Mouse (Mus musculus): Measurements from ENCODE around the gene Nrxn2. TPM values are rescaled to one million over a fixed set of nuclear protein-coding genes. Genes with fewer than 3 reads are reported as not detected.

Gene Nrxn2
- polyA plus RNA-seq, 1 experiment = 2.2 TPM

DNA sequence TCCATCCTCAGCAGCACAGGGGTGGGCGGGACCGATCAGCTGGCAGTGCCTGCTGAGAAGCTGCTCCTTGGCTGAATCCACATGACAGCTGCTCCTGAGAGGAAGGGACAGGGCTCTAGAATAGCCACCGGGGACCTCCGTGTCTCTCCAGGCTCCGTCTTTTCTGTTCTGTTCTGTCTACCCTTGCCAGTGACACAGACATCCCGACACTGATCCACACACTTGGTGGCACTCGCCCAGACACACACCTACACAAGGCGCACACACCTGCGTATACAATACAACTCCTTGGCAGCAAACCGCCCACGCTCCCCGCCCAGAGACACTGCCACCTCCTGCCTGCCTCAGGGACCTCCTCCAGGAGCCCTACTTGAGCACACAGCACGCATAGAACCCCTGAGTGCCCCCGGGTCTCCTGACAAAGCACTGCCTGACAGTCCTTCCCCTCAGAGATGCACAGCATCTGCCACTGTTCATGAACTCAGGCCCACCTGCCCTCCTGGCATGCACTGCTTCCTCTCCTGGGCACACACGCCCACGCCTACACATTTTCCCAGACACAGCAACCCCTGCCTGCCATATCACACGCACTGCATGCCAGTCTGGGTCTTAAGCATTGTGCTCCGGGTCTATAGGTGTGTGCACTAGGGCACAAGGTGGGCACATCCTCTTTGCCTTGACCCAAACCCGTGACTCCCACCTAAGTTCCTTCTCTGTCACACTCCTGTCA, 2.1 kb downstream of the Nrxn2 start:
- Histone ChIP-seq H3K36me3 (ENCODE audit: control insufficient read depth, insufficient read depth, low read length) (no peaks in the 10 kb centered on the region), H3K4me1 (ENCODE audit: control insufficient read depth, insufficient read depth, insufficient read length) (no peaks in the 10 kb centered on the region; the same call in 1 of the 2 replicates), H3K27me3 (ENCODE audit: control insufficient read depth, insufficient read depth, low read length) (peaks cover 11% of the 10 kb centered on the region; the same call in 1 of the 2 replicates), H3K27ac (ENCODE audit: insufficient read depth, low read length) (no peak overlapping the region), H3K4me3 (ENCODE audit: extremely low read depth, insufficient read depth, insufficient read length) (no peak overlapping the region)
- TF ChIP-seq CTCF (IDR thresholded peaks at IDR 0.05; ENCODE audit: extremely low read depth, insufficient read depth, insufficient read length, insufficient replicate concordance) (no peak), POLR2A (IDR thresholded peaks at IDR 0.05; ENCODE audit: low read depth, low read length) (no peak)
- 57% methylated on average over 19 of the region's 19 CpGs for WGBS
- DNase-seq (ENCODE audit: low read depth in 1 of 2, low spot score in 2 of 2) = no peak

DNA sequence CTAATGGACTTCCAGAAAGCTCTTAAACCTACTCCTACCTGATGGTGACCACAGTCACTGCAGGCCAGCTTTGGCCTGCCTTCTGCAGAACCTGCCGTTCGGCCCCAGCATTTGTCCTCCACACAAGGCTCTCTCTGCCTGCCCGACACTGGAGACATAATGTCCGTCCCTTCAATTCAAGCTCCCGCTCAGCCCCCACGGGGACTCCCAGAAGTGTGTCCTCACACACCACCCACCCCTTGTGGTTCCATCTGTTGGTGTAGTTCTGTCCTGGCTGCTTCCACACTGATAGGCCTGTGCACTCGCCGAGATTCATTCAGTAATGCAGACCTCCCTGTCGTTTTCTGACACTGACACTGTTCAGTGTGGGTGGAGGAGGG, 2.7 kb downstream of the Nrxn2 start:
- H3K27me3 ChIP-seq (ENCODE audit: control insufficient read depth, insufficient read depth, low read length) = peaks cover 13% of the 10 kb centered on the region; the same call in 1 of the 2 replicates
- no peaks in the 10 kb centered on the region for H3K36me3 ChIP-seq (ENCODE audit: control insufficient read depth, insufficient read depth, low read length)
- no peak for TF ChIP-seq CTCF (IDR thresholded peaks at IDR 0.05; ENCODE audit: extremely low read depth, insufficient read depth, insufficient read length, insufficient replicate concordance)
- no peak for TF ChIP-seq POLR2A (IDR thresholded peaks at IDR 0.05; ENCODE audit: low read depth, low read length)
- no peak overlapping the region for H3K27ac ChIP-seq (ENCODE audit: insufficient read depth, low read length)
- DNase-seq (ENCODE audit: low read depth in 1 of 2, low spot score in 2 of 2) = no peak
- H3K4me3 ChIP-seq (ENCODE audit: extremely low read depth, insufficient read depth, insufficient read length) = no peak overlapping the region
- WGBS = 80% methylated on average over 9 of the region's 9 CpGs
- no peaks in the 10 kb centered on the region; the same call in 1 of the 2 replicates for H3K4me1 ChIP-seq (ENCODE audit: control insufficient read depth, insufficient read depth, insufficient read length)

DNA sequence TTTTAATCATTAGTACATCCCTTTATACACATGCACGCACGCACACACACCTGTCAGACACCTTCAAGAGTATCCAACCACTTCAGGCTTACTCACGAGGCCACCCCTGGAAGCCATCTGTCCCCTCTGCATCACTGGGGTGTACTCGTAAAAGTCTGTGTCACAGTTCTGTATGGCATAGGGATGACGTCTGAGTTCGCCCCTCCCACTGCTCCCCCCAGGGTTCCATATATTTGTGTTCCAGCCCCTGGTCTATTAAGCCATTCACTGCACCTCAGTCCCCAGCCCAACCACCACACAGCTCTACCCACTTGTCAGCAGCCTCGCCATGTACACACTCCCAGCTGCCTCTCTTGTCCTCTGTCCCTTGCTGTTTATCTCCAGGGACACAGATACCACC, 3.5 kb downstream of the Nrxn2 start:
- TF ChIP-seq CTCF (IDR thresholded peaks at IDR 0.05; ENCODE audit: extremely low read depth, insufficient read depth, insufficient read length, insufficient replicate concordance) (no peak), POLR2A (IDR thresholded peaks at IDR 0.05; ENCODE audit: low read depth, low read length) (no peak)
- H3K36me3 ChIP-seq (ENCODE audit: control insufficient read depth, insufficient read depth, low read length) = no peaks in the 10 kb centered on the region
- no peak overlapping the region for H3K27ac ChIP-seq (ENCODE audit: insufficient read depth, low read length)
- no peak overlapping the region for H3K4me3 ChIP-seq (ENCODE audit: extremely low read depth, insufficient read depth, insufficient read length)
- WGBS = 81% methylated on average over 7 of the region's 7 CpGs
- no peaks in the 10 kb centered on the region; the same call in 1 of the 2 replicates for H3K4me1 ChIP-seq (ENCODE audit: control insufficient read depth, insufficient read depth, insufficient read length)
- no peak for DNase-seq (ENCODE audit: low read depth in 1 of 2, low spot score in 2 of 2)
- peaks cover 13% of the 10 kb centered on the region; the same call in 1 of the 2 replicates for H3K27me3 ChIP-seq (ENCODE audit: control insufficient read depth, insufficient read depth, low read length)

DNA sequence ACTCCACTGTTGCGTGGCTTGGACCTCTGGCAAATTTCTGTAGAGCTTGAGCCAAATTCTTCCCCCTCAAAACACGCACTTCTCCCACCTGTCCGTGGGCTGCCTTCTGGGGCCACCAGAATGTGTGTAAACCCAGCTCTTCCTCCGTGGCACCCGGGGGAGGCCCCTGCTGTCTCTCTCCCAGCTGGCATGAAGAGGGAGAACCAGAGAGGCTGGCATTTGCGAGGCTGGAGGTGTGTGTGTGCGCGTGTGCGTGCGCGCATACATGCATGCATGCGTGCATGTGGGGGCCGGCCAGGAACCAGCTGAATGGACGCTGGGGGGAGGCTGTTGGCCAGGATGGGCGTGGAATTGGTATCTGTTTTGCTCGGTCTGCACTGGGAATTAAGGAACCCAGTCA, 4.7 kb downstream of the Nrxn2 start:
- no peak for TF ChIP-seq CTCF (IDR thresholded peaks at IDR 0.05; ENCODE audit: extremely low read depth, insufficient read depth, insufficient read length, insufficient replicate concordance)
- TF ChIP-seq POLR2A (IDR thresholded peaks at IDR 0.05; ENCODE audit: low read depth, low read length) = no peak
- H3K36me3 ChIP-seq (ENCODE audit: control insufficient read depth, insufficient read depth, low read length) = no peaks in the 10 kb centered on the region
- DNase-seq (ENCODE audit: low read depth in 1 of 2, low spot score in 2 of 2) = no peak
- H3K27ac ChIP-seq (ENCODE audit: insufficient read depth, low read length) = no peak overlapping the region
- 81% methylated on average over 16 of the region's 16 CpGs for WGBS
- no peak overlapping the region for H3K4me3 ChIP-seq (ENCODE audit: extremely low read depth, insufficient read depth, insufficient read length)
- peaks cover 7% of the 10 kb centered on the region; the same call in 1 of the 2 replicates for H3K4me1 ChIP-seq (ENCODE audit: control insufficient read depth, insufficient read depth, insufficient read length)
- peaks cover 20% of the 10 kb centered on the region for H3K27me3 ChIP-seq (ENCODE audit: control insufficient read depth, insufficient read depth, low read length)

DNA sequence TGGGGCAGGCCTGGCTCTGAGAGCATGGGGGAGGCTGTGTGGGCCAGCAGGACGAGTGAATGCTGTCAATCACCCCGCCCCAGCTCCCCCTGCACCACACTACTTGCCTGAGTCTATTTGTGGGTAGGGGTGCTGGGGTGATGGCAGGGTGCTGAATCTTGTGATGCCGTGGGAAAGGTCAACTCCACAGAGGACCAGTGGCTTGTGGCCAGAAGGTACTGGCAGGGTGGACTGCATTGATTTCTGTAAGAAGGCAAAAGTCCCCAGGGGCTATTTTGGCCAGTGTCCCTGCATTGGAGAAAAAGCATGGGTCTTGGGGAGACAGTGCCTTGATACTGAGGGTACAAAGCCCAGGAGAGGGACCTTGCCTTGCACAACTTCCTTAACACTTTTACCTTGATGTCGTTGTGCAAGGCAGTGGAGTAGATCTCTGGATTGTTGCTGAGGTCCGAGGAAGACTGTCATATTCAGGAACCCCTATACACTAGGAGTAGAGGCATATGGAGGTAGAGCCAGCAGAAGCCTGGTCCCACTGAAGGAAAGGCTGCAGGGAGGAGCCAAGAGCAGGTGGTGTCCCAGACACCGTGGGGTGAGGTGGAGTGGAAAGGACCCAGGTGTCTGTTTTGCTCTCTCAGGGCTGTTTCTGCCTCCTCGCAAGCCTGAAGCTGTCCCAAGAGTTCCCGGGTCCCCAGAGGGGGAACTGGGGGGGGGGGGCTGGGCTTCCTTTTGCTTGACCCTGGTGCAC, 5.8 kb downstream of the Nrxn2 start:
- H3K4me1 ChIP-seq (ENCODE audit: control insufficient read depth, insufficient read depth, insufficient read length) = peaks cover 15% of the 10 kb centered on the region
- 59% methylated on average over 8 of the region's 8 CpGs for WGBS
- H3K27ac ChIP-seq (ENCODE audit: insufficient read depth, low read length) = no peak overlapping the region
- no peak for TF ChIP-seq CTCF (IDR thresholded peaks at IDR 0.05; ENCODE audit: extremely low read depth, insufficient read depth, insufficient read length, insufficient replicate concordance)
- no peak for TF ChIP-seq POLR2A (IDR thresholded peaks at IDR 0.05; ENCODE audit: low read depth, low read length)
- no peaks in the 10 kb centered on the region for H3K36me3 ChIP-seq (ENCODE audit: control insufficient read depth, insufficient read depth, low read length)
- no peak overlapping the region for H3K4me3 ChIP-seq (ENCODE audit: extremely low read depth, insufficient read depth, insufficient read length)
- peaks cover 22% of the 10 kb centered on the region for H3K27me3 ChIP-seq (ENCODE audit: control insufficient read depth, insufficient read depth, low read length)
- no peak for DNase-seq (ENCODE audit: low read depth in 1 of 2, low spot score in 2 of 2)

DNA sequence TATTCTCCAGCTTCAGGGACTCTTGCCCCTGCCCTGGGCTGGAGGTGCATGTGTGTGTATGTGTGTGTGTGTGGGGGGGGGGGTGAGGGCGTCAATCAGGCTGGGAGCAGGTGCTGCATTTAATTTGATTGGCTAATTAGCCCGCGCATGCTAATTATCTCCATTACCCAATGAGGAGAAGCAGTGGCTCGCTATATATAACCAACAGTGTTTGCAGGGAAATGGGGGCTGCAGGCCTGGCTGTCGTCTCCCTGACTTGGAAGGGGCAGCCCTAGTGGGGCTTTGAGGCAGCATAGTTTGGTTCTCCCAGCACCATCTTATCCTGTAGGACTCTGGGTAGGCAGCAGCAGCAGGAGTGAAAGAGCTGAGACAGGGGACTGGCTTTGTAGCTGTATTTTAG, 7.1 kb downstream of the Nrxn2 start:
- Histone ChIP-seq H3K27ac (ENCODE audit: insufficient read depth, low read length) (no peak overlapping the region), H3K4me1 (ENCODE audit: control insufficient read depth, insufficient read depth, insufficient read length) (peaks cover 15% of the 10 kb centered on the region), H3K4me3 (ENCODE audit: extremely low read depth, insufficient read depth, insufficient read length) (no peak overlapping the region), H3K36me3 (ENCODE audit: control insufficient read depth, insufficient read depth, low read length) (no peaks in the 10 kb centered on the region), H3K27me3 (ENCODE audit: control insufficient read depth, insufficient read depth, low read length) (peaks cover 18% of the 10 kb centered on the region)
- WGBS = 59% methylated on average over 5 of the region's 5 CpGs
- no peak for DNase-seq (ENCODE audit: low read depth in 1 of 2, low spot score in 2 of 2)
- TF ChIP-seq POLR2A (IDR thresholded peaks at IDR 0.05; ENCODE audit: low read depth, low read length) = no peak
- no peak for TF ChIP-seq CTCF (IDR thresholded peaks at IDR 0.05; ENCODE audit: extremely low read depth, insufficient read depth, insufficient read length, insufficient replicate concordance)
